Mouse (Mus musculus): ENCODE data around the gene Ankrd6. TPM values are rescaled to one million over a fixed set of nuclear protein-coding genes. Genes with fewer than 3 reads are reported as not detected.

Ankrd6 gene
- polyA plus RNA-seq, 1 experiment from 2014 or later = 22.6 TPM

- Histone ChIP-seq H3K27ac (no peak overlapping the region), H3K36me3 (replicated peaks) (no peaks in the 10 kb centered on the region), H3K4me3 (replicated peaks) (no peak overlapping the region), H3K9me3 (no peaks in the 10 kb centered on the region), H3K4me2 (no peak overlapping the region), H3K27me3 (no peaks in the 10 kb centered on the region), H3K9ac (no peak overlapping the region), H3K4me1 (no peaks in the 10 kb centered on the region)
- ATAC-seq (ENCODE audit: low FRiP score) = no peak
- WGBS = 86% methylated on average over 4 of the region's 4 CpGs
Measured at GRCm38 (mm10) chr4:32789020-32789419, 161.6 kb downstream of the Ankrd6 start.

DNA sequence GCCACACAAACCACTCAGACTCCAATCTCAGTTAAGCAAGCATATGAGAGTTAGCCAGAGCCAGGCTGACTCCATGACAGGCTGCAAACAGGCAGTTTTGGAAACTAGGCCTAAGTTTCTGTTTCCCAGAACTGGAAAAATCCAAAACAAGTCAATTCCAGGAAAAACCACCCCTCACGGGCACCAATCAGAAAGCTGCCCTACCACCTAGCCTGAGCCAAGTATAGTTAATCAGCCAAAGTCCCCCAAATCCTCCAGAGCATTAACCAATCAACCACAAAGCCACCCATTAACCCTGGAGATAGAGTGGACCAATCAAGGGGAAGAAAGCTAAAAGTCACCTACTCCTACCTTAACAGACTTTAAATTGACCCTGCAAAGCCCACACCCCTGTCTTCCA lies 163.5 kb downstream of the Ankrd6 start:
- ATAC-seq (ENCODE audit: low FRiP score) = no peak
- Histone ChIP-seq H3K4me3 (replicated peaks) (no peak overlapping the region), H3K9me3 (no peaks in the 10 kb centered on the region), H3K4me2 (no peak overlapping the region), H3K27me3 (no peaks in the 10 kb centered on the region), H3K4me1 (no peaks in the 10 kb centered on the region), H3K27ac (no peak overlapping the region), H3K36me3 (replicated peaks) (no peaks in the 10 kb centered on the region), H3K9ac (no peak overlapping the region)
- WGBS = 96% methylated on average over 1 of the region's 1 CpGs

DNA sequence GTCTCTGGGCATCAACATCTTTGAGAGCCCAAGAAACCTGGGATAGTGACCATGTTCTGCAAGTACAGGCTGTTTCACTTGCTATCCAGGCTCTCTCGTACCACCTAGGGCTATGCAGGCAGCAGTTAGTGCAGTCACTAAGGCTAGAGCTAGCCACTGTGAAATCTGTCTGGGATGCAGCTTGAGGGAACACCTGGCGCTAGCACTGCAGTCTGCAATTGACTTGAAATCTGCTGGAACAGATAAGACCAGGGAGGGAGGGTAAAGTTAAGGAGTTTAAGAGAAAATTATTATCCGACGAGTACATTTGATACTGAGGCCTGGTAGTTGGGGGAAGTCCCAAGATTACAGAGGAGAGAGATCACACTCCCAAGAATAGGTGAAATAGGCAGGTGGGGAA lies 170.6 kb downstream of the Ankrd6 start:
- Histone ChIP-seq H3K27ac (no peak overlapping the region), H3K4me1 (no peaks in the 10 kb centered on the region), H3K4me2 (no peak overlapping the region), H3K4me3 (replicated peaks) (no peak overlapping the region), H3K9ac (no peak overlapping the region), H3K9me3 (peaks cover 3% of the 10 kb centered on the region; the same call in 1 of the 2 replicates), H3K27me3 (no peaks in the 10 kb centered on the region), H3K36me3 (replicated peaks) (peaks cover 12% of the 10 kb centered on the region)
- no peak for ATAC-seq (ENCODE audit: low FRiP score)
- 96% methylated on average over 4 of the region's 4 CpGs for WGBS

GRCm38 (mm10) chr4:32770284-32770810 lies 180.3 kb downstream of the Ankrd6 start:
- 94% methylated on average over 7 of the region's 7 CpGs for WGBS
- no peaks in the 10 kb centered on the region for H3K4me1 ChIP-seq
- H3K9me3 ChIP-seq = no peaks in the 10 kb centered on the region
- no peak overlapping the region for H3K27ac ChIP-seq
- ATAC-seq (ENCODE audit: low FRiP score) = no peak
- H3K36me3 ChIP-seq (replicated peaks) = peaks cover 79% of the 10 kb centered on the region
- H3K4me3 ChIP-seq (replicated peaks) = no peak overlapping the region
- no peak overlapping the region for H3K4me2 ChIP-seq
- no peak overlapping the region for H3K9ac ChIP-seq
- no peaks in the 10 kb centered on the region for H3K27me3 ChIP-seq

DNA sequence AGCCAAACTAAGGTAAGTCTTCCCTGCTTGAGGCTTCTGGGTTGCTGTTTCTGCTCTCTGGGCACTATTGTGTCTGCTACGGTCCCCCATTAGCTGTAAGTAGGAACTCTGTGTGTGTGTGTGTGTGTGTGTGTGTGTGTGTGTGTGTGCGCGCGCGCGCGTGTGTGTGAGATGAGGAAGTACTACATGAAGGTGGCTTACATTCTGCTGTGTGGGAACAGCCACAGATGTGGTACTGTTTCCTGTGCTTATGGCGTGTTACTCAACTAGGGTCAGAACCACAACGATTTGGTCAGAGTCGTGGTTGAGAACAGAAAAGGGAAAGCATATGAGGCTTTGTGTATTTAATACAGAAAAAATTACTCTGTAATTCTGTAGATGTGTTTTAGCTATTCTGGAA lies 182.6 kb downstream of the Ankrd6 start:
- Histone ChIP-seq H3K9ac (no peak overlapping the region), H3K4me1 (no peaks in the 10 kb centered on the region), H3K4me2 (no peak overlapping the region), H3K9me3 (no peaks in the 10 kb centered on the region), H3K36me3 (replicated peaks) (peaks cover 78% of the 10 kb centered on the region), H3K27ac (no peak overlapping the region), H3K4me3 (replicated peaks) (no peak overlapping the region), H3K27me3 (no peaks in the 10 kb centered on the region)
- ATAC-seq (ENCODE audit: low FRiP score) = no peak
- 96% methylated on average over 10 of the region's 10 CpGs for WGBS

GRCm38 (mm10) chr4:32767471-32767870 lies 183.2 kb downstream of the Ankrd6 start:
- Histone ChIP-seq H3K36me3 (replicated peaks) (peaks cover 78% of the 10 kb centered on the region), H3K27me3 (no peaks in the 10 kb centered on the region), H3K9me3 (no peaks in the 10 kb centered on the region), H3K4me3 (replicated peaks) (no peak overlapping the region), H3K4me1 (no peaks in the 10 kb centered on the region), H3K9ac (no peak overlapping the region), H3K4me2 (no peak overlapping the region), H3K27ac (no peak overlapping the region)
- no peak for ATAC-seq (ENCODE audit: low FRiP score)
- 66% methylated on average over 7 of the region's 7 CpGs for WGBS

DNA sequence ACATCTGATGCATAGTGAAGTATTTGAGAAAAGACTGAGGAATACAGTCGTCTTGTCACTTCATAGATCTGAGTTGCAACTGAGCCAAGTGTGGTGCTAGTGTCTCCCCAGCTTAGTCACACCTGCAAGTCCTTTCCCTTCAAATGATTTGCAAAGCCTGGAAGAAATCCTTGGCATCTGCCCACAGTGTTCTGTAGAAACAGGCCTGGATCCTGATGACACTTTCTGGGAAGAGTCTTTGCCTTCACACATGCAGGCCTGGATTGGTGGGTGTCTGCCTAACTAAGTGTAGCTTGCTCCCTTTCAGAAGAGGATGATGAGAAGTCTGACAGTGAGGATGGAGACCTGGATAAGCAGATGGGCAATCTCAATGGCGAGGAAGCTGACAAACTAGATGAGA lies 193.2 kb downstream of the Ankrd6 start:
- 97% methylated on average over 2 of the region's 2 CpGs for WGBS

More for the DNA sequence above, 193.2 kb downstream of the Ankrd6 start:
- no peak overlapping the region for H3K27ac ChIP-seq
- peaks cover 65% of the 10 kb centered on the region for H3K36me3 ChIP-seq (replicated peaks)
- H3K9me3 ChIP-seq = no peaks in the 10 kb centered on the region
- H3K27me3 ChIP-seq = no peaks in the 10 kb centered on the region
- no peaks in the 10 kb centered on the region for H3K4me1 ChIP-seq
- H3K4me3 ChIP-seq (replicated peaks) = no peak overlapping the region
- H3K9ac ChIP-seq = no peak overlapping the region
- no peak for ATAC-seq (ENCODE audit: low FRiP score)
- H3K4me2 ChIP-seq = no peak overlapping the region

Other genes starting within 250 kb of the Ankrd6 start
- 164 and 166 TPM in 2 replicates for gene Lyrm2, start 150.6 kb downstream of the Ankrd6 start, polyA plus RNA-seq (2016; fragmentation: Nextera tagmentation; extraction: Ambion mirVana)
- 31.2 and 31.8 TPM in 2 replicates for gene Rragd, start 32.2 kb upstream of the Ankrd6 start, polyA plus RNA-seq (2016; fragmentation: Nextera tagmentation; extraction: Ambion mirVana)
- gene Ube2j1, start 80.6 kb upstream of the Ankrd6 start, polyA plus RNA-seq (2016; fragmentation: Nextera tagmentation; extraction: Ambion mirVana) = 50.5 and 51.9 TPM in 2 replicates
- 0.32 and 0.55 TPM in 2 replicates for gene Gabrr2, start 112.2 kb upstream of the Ankrd6 start, polyA plus RNA-seq (2016; fragmentation: Nextera tagmentation; extraction: Ambion mirVana)
- gene Gabrr1, start 181.7 kb upstream of the Ankrd6 start, polyA plus RNA-seq (2016; fragmentation: Nextera tagmentation; extraction: Ambion mirVana) = 0.13 TPM in 1 of 2 replicates, not detected in the other
- 1.8 and 2.3 TPM in 2 replicates for gene Pm20d2, start 238.9 kb upstream of the Ankrd6 start, polyA plus RNA-seq (2016; fragmentation: Nextera tagmentation; extraction: Ambion mirVana)